Mouse (Mus musculus): ENCODE measurements at regions not wholly inside any gene's neighbourhood (a gene's known extent, or its start where the extent isn't known, plus 50 kb on each side); places are given as distances from the start of the nearest gene placed in this dataset.

DNA sequence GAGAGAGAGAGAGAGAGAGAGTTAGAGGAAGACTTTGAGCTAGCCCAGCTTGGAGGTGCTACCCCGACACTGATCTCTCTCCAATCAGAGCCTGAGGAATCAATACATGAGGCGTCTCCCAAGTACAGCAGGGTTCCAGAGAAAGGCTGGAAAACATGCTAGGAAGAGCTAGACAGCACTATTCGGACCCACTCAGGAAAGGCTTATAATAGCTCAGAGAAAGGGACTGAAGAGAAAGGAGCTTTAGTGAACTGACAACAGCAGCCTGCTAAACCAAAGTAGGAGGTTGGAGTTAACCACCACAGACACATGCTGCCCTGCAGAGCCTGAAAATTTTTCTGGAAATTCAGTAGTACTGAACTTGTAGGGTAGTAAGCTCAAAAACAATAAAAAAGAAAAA, 831.3 kb downstream of the Adgrl2 start:
- no peak for TF ChIP-seq CTCF (IDR thresholded peaks at IDR 0.05; ENCODE audit: low read depth, low read length)
- TF ChIP-seq POLR2A (IDR thresholded peaks at IDR 0.05; ENCODE audit: borderline replicate concordance, low read depth, low read length): no peak
